Mouse (Mus musculus) natural killer cell, adult 2 months (primary cell): ENCODE results near the gene Fgf11.

Experiments used
- DNase-seq, 2 experiments: peaks; one replicate each; pipeline ENCODE4 v3.0.0; 2022; ENCODE audit warnings: low spot score in 2 of 2

The Fgf11 gene

DNA sequence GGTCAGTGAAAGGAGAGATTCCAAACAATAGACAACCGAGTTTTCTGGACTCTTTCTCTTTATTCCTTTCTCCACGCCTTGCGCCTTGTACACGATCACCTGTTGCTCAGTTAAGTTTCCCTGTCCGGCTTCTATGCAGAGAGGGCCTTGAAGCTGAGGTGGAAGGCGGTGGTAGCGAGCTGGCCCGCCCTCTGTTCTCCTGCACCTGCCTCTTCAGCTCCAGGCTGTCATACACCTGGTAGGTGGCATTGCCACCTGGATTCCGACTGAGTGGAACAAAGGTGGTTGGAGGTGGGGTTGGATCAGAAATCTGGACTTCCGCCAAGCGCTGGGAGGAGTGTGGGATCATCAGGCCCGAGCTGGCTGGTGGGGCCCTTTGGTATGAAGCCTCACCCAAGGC lies 14.9 kb upstream of the Fgf11 start:
- no peak for DNase-seq

DNA sequence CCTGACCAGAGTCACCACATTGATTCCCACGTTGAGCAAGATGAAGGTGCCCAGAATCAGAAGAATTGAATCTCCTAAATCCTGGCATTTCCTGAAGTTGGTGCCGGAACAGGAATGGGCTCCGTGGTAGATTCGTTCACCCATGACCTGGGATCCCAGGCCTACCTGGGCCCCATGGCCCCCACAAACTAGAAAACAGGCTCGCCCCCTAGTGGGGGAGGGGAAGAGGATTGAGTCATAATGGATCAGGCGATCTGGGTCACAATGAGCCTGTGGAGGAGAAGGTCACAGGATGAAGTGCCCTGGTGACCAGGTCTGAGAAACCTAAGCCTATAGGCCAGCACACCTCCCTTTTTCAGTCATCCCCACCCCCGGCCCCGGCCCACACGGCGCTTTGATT lies 13.5 kb upstream of the Fgf11 start, which contains the start of gene Gm39566:
TSS of gene Gm39566 (minus strand) at position 144 of the 400 bp plus-strand sequence.
- DNase-seq = no peak

GRCm38 (mm10) chr11:69810280-69810679 lies 8.6 kb upstream of the Fgf11 start:
- DNase-seq = no peak

- no peak for DNase-seq
Observed at GRCm38 (mm10) chr11:69807641-69808040, 6.0 kb upstream of the Fgf11 start.

DNA sequence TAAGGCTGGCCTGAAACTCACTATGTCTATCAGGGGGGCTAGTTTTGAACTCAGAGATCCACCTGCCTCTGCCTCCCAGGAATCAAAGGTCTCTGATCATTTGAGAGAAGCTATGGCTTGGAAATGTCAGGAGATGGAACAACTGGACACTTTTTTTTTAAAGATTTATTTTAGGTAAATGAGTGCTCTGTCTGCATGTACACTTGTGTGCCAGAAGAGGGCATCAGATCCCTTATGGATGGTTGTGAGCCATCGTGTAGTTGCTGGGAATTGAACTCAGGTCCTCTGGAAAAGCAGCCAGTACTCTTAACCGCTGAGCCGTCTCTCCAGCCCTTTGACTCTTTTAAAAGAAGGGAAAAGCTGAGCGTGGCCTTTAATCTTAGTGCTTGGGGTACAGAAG lies 4.7 kb upstream of the Fgf11 start:
- DNase-seq = no peak

- no peak for DNase-seq
Observed at GRCm38 (mm10) chr11:69804972-69805909, 3.6 kb upstream of the Fgf11 start, which contains the start of gene Tmem102. Tmem102 (minus strand) TSS chr11:69805624.

DNA sequence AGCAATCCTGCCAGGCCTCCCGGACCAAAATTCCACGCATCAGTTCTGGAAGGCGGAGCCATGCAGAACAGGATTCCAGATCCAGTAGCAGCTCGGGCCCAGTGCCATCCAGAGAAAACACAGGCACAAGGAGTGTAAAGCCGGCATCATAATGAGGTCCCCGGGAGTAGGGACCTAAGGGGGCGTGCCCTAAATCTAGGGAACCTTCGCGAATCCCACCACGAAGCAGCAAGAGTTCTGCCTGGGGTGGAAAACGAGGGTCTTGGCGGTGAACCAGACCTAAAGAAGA lies 2.9 kb upstream of the Fgf11 start:
- DNase-seq = no peak

- DNase-seq = peak; percentile 45 to 61
Observed at GRCm38 (mm10) chr11:69803786-69804651, 2.4 kb upstream of the Fgf11 start.

DNA sequence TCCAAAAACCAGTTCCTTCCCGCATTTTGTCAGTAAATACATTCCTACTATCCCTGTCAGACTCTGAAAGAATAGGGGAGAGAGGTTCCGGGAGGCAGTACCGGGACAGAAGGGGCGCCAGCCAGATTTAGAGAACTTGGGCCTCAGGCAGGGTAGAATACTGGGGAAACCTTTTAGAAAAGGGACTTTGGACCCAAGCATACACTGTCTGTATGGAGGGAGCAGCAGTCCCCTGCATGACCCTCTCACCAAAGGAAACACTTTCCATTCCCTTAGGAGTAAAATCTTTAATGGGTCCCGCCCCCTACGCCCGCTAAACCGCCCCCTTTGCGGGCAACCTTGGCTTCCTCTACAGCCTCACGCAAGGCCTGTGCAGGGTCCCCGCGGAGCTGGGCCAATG lies 1.7 kb upstream of the Fgf11 start:
- DNase-seq = no peak

- peak in 1 of 2 experiments; percentile 34 for DNase-seq
Observed at GRCm38 (mm10) chr11:69802648-69803105, 1.0 kb upstream of the Fgf11 start.

DNA sequence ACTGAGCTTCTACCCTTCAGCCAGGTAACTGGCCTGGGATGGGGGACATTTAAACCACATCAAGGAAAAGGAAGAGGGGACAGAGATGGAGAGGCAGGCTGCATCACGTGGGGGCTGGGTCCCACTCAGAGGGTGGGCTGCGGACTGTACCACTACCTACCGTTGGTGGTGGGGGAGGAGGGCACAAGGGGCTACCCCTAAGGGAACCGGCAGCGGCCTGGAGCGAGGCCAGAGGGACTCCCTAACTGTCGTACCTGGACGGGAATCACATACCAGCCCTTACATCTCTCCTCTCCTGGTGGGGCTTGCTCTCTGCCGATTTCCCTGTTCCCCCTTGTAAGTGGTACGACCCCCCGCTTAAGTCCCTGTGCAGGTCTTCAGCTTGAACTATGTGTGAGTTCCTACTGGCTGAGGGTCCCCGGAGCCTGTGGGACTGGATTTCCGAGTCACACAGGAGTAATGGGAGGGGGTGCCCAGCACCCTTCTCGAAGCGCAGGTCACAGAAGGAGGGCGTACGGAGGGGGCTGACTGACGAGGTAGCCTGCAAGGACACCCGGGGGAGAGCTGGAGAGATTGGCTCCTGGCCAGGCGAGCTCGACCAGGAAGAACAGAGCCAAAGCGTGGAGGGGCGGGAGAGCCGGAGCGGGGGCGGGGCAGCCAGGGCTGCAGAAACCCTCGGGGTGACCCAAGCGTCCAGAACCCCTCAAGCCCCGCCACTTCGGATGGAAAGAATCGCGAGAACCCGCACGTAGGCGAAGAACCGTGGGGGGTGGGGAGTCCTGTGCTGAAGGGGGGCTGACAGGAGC lies 1.1 kb downstream of the Fgf11 start:
- DNase-seq = no peak

- DNase-seq = peak; percentile 38 to 41
Observed at GRCm38 (mm10) chr11:69800138-69800391, 1.6 kb downstream of the Fgf11 start.

GRCm38 (mm10) chr11:69799394-69800137 lies 2.1 kb downstream of the Fgf11 start:
- DNase-seq = peak in 1 of 2 experiments; percentile 59

GRCm38 (mm10) chr11:69797924-69798323 lies 3.7 kb downstream of the Fgf11 start:
- no peak for DNase-seq

DNA sequence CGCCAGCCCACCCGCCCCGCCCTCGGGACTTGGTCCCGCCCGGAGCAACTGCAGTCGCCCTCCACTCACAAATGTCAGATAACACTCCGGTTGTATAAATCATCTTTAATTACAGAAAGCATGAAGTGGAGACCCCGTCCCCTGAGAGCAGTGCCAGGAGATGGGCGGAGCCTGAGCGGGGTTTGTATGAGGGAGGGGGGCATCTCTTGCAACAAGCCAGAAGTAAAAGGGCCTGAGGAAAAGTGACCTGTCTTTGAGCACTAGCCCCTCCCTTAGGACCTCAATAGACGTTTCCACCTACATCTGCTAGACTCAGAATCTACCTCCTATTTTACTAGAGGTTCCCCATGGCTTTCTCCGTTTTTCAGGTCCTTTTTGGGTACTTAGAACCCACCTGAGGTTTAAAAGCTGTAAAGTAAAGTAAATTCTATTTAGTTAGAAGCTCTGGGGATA lies 5.6 kb downstream of the Fgf11 start:
- DNase-seq = no peak

DNA sequence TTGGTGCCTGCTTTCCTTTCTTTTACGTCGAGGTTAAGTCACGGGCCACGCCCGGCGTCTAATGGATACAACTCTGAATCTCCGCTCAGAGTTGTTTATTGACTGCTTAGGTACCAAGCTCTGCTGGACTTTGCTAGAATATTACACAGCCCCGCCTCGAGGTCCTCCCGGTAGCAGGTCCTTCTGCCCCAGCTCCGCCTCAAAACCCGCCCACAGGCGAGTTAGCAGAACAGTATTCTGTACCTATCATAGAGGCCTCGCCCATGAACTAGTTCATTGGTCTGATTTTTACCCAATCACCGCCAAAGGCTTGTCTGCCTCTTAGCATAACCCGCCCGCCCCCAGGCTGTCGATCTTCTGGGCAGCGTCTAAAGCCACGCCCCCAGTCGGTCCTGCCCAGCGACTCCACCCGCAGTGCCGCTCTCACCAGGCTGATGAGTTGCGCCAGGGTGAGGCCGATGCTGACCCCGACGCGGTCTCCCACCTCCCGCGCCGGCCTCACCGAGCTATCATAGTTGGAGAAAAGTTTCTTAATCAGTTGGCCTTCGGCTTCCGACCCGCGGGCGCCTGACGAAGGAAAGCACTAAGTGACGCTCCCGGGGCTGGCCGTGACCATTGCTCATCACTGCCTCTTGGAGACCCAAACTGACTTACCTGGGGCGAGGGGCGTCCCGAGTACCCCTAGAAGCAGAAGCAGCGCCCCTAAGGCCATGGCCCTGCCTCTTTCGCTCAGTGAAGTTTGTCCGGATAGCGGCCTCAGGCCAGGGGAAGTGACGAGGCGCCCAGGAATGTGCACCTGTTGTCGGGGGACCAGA lies 6.3 kb downstream of the Fgf11 start, which contains the start of gene Chrnb1:
TSS of gene Chrnb1 (minus strand) at position 776 of the 815 bp plus-strand sequence.
- DNase-seq = peak; percentile 93 to 94

DNA sequence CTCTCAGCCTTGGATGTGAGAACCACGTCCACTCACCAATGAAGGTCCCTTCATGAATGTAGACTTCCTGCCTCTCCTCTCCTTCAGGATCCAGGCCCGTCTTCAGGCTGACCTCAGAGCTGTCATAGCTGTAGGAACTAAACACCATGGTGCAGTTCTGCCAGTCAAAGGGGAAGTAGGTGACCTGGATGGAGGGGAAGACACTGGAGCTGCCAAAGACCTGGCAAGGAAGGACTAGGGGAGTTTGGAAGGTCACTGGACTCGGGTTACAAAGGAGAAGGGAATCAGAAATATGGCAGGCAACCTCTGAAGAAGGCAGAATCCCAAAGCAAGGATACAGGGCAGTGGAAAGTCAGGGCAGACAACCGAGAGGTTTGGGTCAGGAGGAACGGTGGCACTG lies 8.2 kb downstream of the Fgf11 start:
- no peak for DNase-seq

GRCm38 (mm10) chr11:69791420-69791819 lies 10.2 kb downstream of the Fgf11 start:
- DNase-seq = no peak

DNA sequence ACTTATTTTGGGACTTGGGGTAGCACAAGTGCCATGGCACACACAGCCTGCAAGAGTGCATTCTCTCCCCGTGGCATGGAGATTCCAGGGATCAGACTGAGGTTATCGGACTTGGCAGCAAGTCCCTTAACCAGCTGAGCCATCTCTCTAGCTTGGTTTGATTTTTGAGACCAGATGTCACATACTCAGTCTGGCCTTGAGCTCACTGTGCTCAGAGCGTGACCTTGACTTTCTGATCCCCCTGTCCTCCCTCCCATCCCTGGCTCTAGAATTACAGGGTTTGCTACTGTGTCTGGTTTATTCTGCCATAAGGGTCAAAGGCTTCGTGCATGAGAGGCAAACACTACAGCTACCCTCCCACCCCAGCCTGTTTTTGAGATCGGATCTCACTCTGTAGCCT lies 12.2 kb downstream of the Fgf11 start:
- DNase-seq = no peak

- no peak for DNase-seq
Observed at GRCm38 (mm10) chr11:69787306-69787705, 14.4 kb downstream of the Fgf11 start.
